Mouse (Mus musculus) heart, adult 9 months (tissue): ENCODE data around the gene Trib2.

ENCODE experiments used
- DNase-seq, 2 experiments: peaks; one replicate each; pipeline ENCODE4 v3.0.0; 2022; ENCODE audit warnings: low spot score in 2 of 2

Gene Trib2

DNA sequence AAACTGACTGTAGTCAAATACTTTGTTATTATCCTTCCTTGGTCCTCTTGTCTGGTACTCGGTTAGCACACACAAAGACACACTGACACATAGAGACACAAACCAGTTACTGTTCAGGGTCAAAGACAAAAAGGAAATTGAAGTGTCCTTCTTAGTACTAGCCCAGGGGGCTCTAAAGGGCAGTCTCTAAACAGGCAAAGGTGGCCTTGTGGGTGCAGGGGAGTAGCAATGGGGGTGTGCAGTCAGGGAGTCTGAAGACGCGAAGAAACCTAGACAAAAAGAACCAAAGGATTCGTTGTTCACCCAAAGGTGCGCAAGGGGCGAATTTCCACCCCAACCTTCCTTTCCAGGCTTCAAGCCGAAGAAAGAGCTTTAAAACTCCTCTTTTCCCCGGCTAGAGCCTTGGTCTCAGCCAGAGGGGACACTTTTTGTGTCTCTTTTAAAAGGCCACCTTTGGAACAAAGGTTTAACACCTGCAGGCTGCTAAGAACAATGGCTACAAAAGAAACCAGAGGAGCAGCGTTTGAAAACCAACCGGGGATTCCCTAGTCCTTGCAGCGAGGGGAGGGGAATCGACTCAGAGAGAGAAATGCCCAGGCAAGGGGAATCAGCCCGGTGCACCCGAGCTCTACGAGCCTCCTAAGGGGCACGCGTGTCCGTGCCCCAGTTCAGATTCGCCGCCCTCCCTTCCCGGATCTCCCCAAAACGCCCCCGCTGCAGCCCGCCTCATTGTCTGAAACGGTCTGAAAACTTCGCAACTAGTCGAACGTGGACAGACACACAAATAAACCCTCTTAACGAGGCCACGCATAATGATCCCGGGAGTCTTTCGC, 2.3 kb downstream of the Trib2 start:
- DNase-seq = peak; percentile 32 to 46

DNA sequence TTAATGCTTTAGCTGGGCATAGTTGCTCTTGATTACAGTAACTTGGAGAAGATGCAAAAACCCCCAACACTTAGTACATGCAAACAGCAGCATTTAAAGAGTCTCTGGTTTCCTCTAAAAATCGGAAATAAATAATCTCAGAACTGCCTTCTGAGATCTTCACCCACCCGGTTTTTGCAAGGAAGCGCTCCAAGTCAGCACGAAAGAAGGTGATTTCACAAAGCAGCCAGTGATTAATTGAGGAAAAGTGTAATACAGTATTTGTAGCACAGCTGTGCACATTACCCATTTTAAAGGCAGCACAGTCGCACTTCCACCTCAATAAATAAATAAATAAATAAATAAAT, 2.9 kb downstream of the Trib2 start:
- no peak for DNase-seq

- DNase-seq = peak; percentile 28 to 33
These were observed 3.4 kb downstream of the Trib2 start for GRCm38 (mm10) chr12:15813133-15813818.

DNA sequence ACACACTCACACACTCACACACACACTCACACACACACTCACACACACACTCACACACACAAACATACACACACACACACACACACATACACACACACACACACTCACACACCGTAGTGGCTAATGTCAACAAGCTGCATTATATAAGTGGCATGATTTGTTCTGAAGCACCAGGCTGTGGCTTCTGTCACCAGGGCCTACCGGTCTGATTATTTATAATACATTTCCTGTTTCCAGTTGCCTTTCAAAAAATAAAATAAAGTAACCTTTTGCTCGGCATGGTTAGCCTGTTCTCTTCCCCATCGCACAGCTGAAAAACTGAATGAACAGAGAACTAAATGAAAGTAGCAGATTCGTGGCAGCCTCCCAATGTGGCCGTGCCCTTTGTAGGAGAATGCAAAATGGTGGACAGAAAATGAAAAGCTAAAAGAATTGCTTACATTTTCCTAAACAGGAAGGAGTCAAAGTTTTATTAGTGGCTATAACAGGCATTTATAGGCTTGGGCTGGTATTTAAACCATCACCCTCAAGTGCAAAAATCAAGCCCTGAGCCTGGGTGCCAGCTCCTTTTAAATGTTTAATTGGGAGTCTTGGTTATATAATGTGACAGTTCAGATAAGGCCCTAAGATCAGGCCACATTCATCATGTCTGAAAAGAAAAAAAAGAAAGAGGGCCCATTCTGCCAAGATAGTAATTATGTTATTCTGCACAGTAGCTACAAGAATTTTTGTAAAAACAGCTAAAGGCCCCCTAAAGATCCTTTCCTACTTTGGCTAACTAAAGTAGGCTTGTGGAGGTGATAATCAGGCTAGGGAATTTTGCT, 4.4 kb downstream of the Trib2 start:
- no peak for DNase-seq

- peak in 1 of 2 experiments; percentile 26 for DNase-seq
These were observed 5.0 kb downstream of the Trib2 start for GRCm38 (mm10) chr12:15811682-15812081.

GRCm38 (mm10) chr12:15810926-15811325, 5.8 kb downstream of the Trib2 start:
- no peak for DNase-seq

DNA sequence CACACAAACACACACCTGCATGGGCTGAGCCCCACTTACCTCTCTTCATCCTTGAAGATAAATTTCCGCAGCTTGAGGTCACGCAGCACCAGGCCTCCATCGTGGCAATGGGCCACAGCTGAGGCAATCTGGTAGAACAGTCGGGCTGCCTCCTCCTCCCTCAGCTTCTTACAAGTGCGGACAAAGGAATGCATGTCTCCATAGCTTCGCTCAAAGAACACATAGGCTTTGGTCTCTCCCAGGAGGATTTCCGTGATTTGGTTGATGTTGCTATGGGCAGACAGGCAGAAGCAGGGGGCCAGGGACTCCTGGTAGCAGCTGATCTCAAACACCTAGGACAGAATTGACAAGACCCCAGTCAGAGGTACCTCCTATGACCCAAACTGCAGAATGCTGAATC, 7.1 kb downstream of the Trib2 start:
- peak in 1 of 2 experiments; percentile 28 for DNase-seq

GRCm38 (mm10) chr12:15809249-15809648, 7.5 kb downstream of the Trib2 start:
- DNase-seq = no peak

DNA sequence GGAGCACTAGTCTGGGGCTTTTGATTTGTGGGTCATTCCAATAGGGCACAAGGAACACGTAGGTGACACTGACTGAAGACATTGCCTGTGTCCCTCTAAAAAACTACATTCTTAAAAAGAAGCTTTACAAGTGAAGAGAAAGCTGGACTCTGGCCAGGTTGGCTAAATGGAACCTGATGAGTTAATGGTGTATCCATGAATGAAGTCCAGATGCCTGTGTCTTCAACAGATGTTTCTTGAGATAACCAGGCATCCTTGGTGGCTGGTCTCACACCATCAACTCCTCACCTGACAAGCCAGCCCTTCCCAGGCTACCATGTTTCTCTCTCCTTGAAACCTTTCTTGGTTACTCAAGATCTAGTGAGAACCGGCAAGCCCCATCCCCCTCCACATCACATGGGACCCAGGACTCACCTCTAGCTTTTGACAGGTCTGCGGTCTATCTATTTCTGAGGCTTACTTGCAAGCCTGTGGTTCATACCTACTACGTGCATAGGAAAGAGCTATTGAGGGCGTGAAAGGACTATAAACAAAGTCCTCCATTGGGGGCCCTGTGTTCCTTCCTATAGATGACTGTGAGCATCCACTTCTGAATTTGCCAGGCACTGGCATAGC, 8.4 kb downstream of the Trib2 start:
- no peak for DNase-seq

- DNase-seq = no peak
These were observed 11.8 kb downstream of the Trib2 start for GRCm38 (mm10) chr12:15804931-15805331.

GRCm38 (mm10) chr12:15803936-15804438, 12.7 kb downstream of the Trib2 start:
- DNase-seq = no peak

GRCm38 (mm10) chr12:15801571-15801930, 15.2 kb downstream of the Trib2 start:
- DNase-seq = peak in 1 of 2 experiments; percentile 27

GRCm38 (mm10) chr12:15800914-15801570, 15.7 kb downstream of the Trib2 start:
- DNase-seq = peak; percentile 53 to 68

GRCm38 (mm10) chr12:15800196-15800913, 16.4 kb downstream of the Trib2 start:
- DNase-seq = peak; percentile 72 to 86

DNA sequence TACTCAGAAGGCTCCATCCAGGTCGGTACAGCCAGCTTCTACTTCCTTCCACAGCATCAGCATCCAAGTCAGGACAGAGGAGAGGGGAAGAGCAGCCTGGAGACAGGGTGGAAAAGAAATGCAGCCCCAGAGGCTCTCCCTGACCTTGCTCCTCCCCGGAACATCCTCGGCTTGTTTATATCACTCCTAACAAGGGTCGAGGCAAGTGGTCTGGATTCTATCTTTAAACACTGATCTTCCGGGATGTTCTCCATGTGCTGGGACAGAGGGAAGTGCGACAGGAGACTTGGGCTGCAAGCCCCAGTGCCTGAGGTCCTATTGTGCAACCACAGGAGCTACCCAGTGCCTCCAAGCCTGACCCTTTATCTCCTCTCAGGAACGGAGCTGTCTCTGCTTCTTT, 18.7 kb downstream of the Trib2 start:
- DNase-seq = peak; percentile 49 to 74

GRCm38 (mm10) chr12:15795886-15796285, 20.8 kb downstream of the Trib2 start:
- no peak for DNase-seq

- DNase-seq = no peak
These were observed 23.4 kb downstream of the Trib2 start for GRCm38 (mm10) chr12:15793336-15793735.

- DNase-seq = no peak
These were observed 26.5 kb downstream of the Trib2 start for GRCm38 (mm10) chr12:15790181-15790580.

- peak; percentile 56 to 79 for DNase-seq
These were observed 39.7 kb downstream of the Trib2 start for GRCm38 (mm10) chr12:15777047-15777446.

- DNase-seq = no peak
These were observed 45.0 kb downstream of the Trib2 start for GRCm38 (mm10) chr12:15771686-15772085.
